Mouse (Mus musculus) ES-E14 (cell line): ENCODE data around the gene Arap1.

Experiments used
- CHD2 ChIP-seq: IDR thresholded peaks from 2 replicates; pipeline ENCODE4 v1.6.1; 2014; ENCODE audit warnings: mild to moderate bottlenecking, low read depth, low read length, inconsistent platforms
- HCFC1 ChIP-seq: IDR thresholded peaks from 2 replicates; pipeline ENCODE4 v1.6.1; 2012; ENCODE audit warnings: low read length, inconsistent platforms, borderline replicate concordance; ENCODE audit not compliant: insufficient read depth
- MAFK ChIP-seq: IDR thresholded peaks from 2 replicates; pipeline ENCODE4 v1.6.1; 2014; ENCODE audit warnings: mild to moderate bottlenecking, low read depth, low read length, inconsistent platforms; ENCODE audit not compliant: insufficient read depth
- ZC3H11A ChIP-seq: IDR thresholded peaks from 2 replicates; pipeline ENCODE4 v1.6.1; 2012; ENCODE audit warnings: low read depth, mild to moderate bottlenecking, inconsistent platforms, low read length, borderline replicate concordance

GRCm38 (mm10) chr7:101397175-101397574, 49.3 kb downstream of the Arap1 start:
- no peak for TF ChIP-seq MAFK
- TF ChIP-seq CHD2 = no peak
- TF ChIP-seq ZC3H11A = no peak
- TF ChIP-seq HCFC1 = no peak
